Mouse (Mus musculus): ENCODE results near the gene Nxph3. TPM values are rescaled to one million over a fixed set of nuclear protein-coding genes. Genes with fewer than 3 reads are reported as not detected.

Nxph3 gene
- polyA plus RNA-seq, 1 experiment from 2014 or later: 1.1 TPM

- H3K4me2 ChIP-seq (replicated peaks; ENCODE audit: low read depth, low read length): no peak overlapping the region
- 83% methylated on average over 3 of the region's 3 CpGs for WGBS
- no peak overlapping the region for H3K4me3 ChIP-seq (ENCODE audit: low read depth, low read length)
Measured at GRCm38 (mm10) chr11:95494374-95494773, 20.0 kb downstream of the Nxph3 start.

GRCm38 (mm10) chr11:95493950-95494349 is 20.4 kb downstream of the Nxph3 start:
- H3K4me3 ChIP-seq (ENCODE audit: low read depth, low read length): no peak overlapping the region
- no peak for ATAC-seq (ENCODE audit: insufficient number of reproducible peaks, insufficient read depth, low FRiP score, low read depth)
- H3K9ac ChIP-seq (replicated peaks; ENCODE audit: low read depth, low read length): no peak overlapping the region
- no peaks in the 10 kb centered on the region for H3K9me3 ChIP-seq (ENCODE audit: control insufficient read depth, low read depth, low read length)
- 85% methylated on average over 9 of the region's 9 CpGs for WGBS
- peaks cover 44% of the 10 kb centered on the region for H3K36me3 ChIP-seq (ENCODE audit: control insufficient read depth, insufficient read depth, low read length)
- H3K27me3 ChIP-seq (ENCODE audit: control insufficient read depth, insufficient read depth, low read length): no peaks in the 10 kb centered on the region
- no peak overlapping the region for H3K27ac ChIP-seq (ENCODE audit: low read length)
- no peaks in the 10 kb centered on the region for H3K4me1 ChIP-seq (ENCODE audit: control insufficient read depth, insufficient read depth, low read length)
- no peak overlapping the region for H3K4me2 ChIP-seq (replicated peaks; ENCODE audit: low read depth, low read length)

More at GRCm38 (mm10) chr11:95494374-95494773, 20.0 kb downstream of the Nxph3 start:
- Histone ChIP-seq H3K36me3 (ENCODE audit: control insufficient read depth, insufficient read depth, low read length) (peaks cover 41% of the 10 kb centered on the region), H3K27ac (ENCODE audit: low read length) (no peak overlapping the region), H3K9ac (replicated peaks; ENCODE audit: low read depth, low read length) (no peak overlapping the region), H3K4me1 (ENCODE audit: control insufficient read depth, insufficient read depth, low read length) (no peaks in the 10 kb centered on the region), H3K27me3 (ENCODE audit: control insufficient read depth, insufficient read depth, low read length) (no peaks in the 10 kb centered on the region), H3K9me3 (ENCODE audit: control insufficient read depth, low read depth, low read length) (no peaks in the 10 kb centered on the region)
- no peak for ATAC-seq (ENCODE audit: insufficient number of reproducible peaks, insufficient read depth, low FRiP score, low read depth)

GRCm38 (mm10) chr11:95493010-95493409 is 21.4 kb downstream of the Nxph3 start:
- Histone ChIP-seq H3K36me3 (ENCODE audit: control insufficient read depth, insufficient read depth, low read length) (peaks cover 50% of the 10 kb centered on the region), H3K27me3 (ENCODE audit: control insufficient read depth, insufficient read depth, low read length) (no peaks in the 10 kb centered on the region), H3K9ac (replicated peaks; ENCODE audit: low read depth, low read length) (no peak overlapping the region), H3K4me1 (ENCODE audit: control insufficient read depth, insufficient read depth, low read length) (no peaks in the 10 kb centered on the region), H3K4me2 (replicated peaks; ENCODE audit: low read depth, low read length) (no peak overlapping the region), H3K9me3 (ENCODE audit: control insufficient read depth, low read depth, low read length) (no peaks in the 10 kb centered on the region), H3K4me3 (ENCODE audit: low read depth, low read length) (no peak overlapping the region), H3K27ac (ENCODE audit: low read length) (no peak overlapping the region)
- 93% methylated on average over 4 of the region's 4 CpGs for WGBS
- no peak for ATAC-seq (ENCODE audit: insufficient number of reproducible peaks, insufficient read depth, low FRiP score, low read depth)

- Histone ChIP-seq H3K9me3 (ENCODE audit: control insufficient read depth, low read depth, low read length) (no peaks in the 10 kb centered on the region), H3K27me3 (ENCODE audit: control insufficient read depth, insufficient read depth, low read length) (no peaks in the 10 kb centered on the region), H3K4me1 (ENCODE audit: control insufficient read depth, insufficient read depth, low read length) (no peaks in the 10 kb centered on the region), H3K9ac (replicated peaks; ENCODE audit: low read depth, low read length) (no peak overlapping the region), H3K36me3 (ENCODE audit: control insufficient read depth, insufficient read depth, low read length) (peaks cover 54% of the 10 kb centered on the region), H3K4me3 (ENCODE audit: low read depth, low read length) (no peak overlapping the region), H3K4me2 (replicated peaks; ENCODE audit: low read depth, low read length) (no peak overlapping the region), H3K27ac (ENCODE audit: low read length) (no peak overlapping the region)
- 89% methylated on average over 4 of the region's 4 CpGs for WGBS
- no peak for ATAC-seq (ENCODE audit: insufficient number of reproducible peaks, insufficient read depth, low FRiP score, low read depth)
Measured at GRCm38 (mm10) chr11:95492256-95492655, 22.1 kb downstream of the Nxph3 start.

- 89% methylated on average over 14 of the region's 14 CpGs for WGBS
- H3K9me3 ChIP-seq (ENCODE audit: control insufficient read depth, low read depth, low read length): no peaks in the 10 kb centered on the region
Measured at GRCm38 (mm10) chr11:95490104-95490503, 24.3 kb downstream of the Nxph3 start.

GRCm38 (mm10) chr11:95487237-95487636 is 27.1 kb downstream of the Nxph3 start:
- peaks cover 50% of the 10 kb centered on the region for H3K36me3 ChIP-seq (ENCODE audit: control insufficient read depth, insufficient read depth, low read length)

More at GRCm38 (mm10) chr11:95490104-95490503, 24.3 kb downstream of the Nxph3 start:
- H3K9ac ChIP-seq (replicated peaks; ENCODE audit: low read depth, low read length): no peak overlapping the region
- H3K4me1 ChIP-seq (ENCODE audit: control insufficient read depth, insufficient read depth, low read length): no peaks in the 10 kb centered on the region
- H3K36me3 ChIP-seq (ENCODE audit: control insufficient read depth, insufficient read depth, low read length): peaks cover 58% of the 10 kb centered on the region
- no peak overlapping the region for H3K27ac ChIP-seq (ENCODE audit: low read length)
- H3K4me3 ChIP-seq (ENCODE audit: low read depth, low read length): no peak overlapping the region
- H3K4me2 ChIP-seq (replicated peaks; ENCODE audit: low read depth, low read length): no peak overlapping the region
- no peaks in the 10 kb centered on the region for H3K27me3 ChIP-seq (ENCODE audit: control insufficient read depth, insufficient read depth, low read length)
- ATAC-seq (ENCODE audit: insufficient number of reproducible peaks, insufficient read depth, low FRiP score, low read depth): no peak

GRCm38 (mm10) chr11:95485634-95486033 is 28.7 kb downstream of the Nxph3 start:
- H3K27me3 ChIP-seq (ENCODE audit: control insufficient read depth, insufficient read depth, low read length): no peaks in the 10 kb centered on the region
- H3K4me3 ChIP-seq (ENCODE audit: low read depth, low read length): no peak overlapping the region
- peaks cover 40% of the 10 kb centered on the region for H3K36me3 ChIP-seq (ENCODE audit: control insufficient read depth, insufficient read depth, low read length)
- H3K4me1 ChIP-seq (ENCODE audit: control insufficient read depth, insufficient read depth, low read length): no peaks in the 10 kb centered on the region
- H3K9ac ChIP-seq (replicated peaks; ENCODE audit: low read depth, low read length): no peak overlapping the region
- H3K4me2 ChIP-seq (replicated peaks; ENCODE audit: low read depth, low read length): no peak overlapping the region
- 93% methylated on average over 18 of the region's 18 CpGs for WGBS
- H3K9me3 ChIP-seq (ENCODE audit: control insufficient read depth, low read depth, low read length): no peaks in the 10 kb centered on the region
- H3K27ac ChIP-seq (ENCODE audit: low read length): no peak overlapping the region
- ATAC-seq (ENCODE audit: insufficient number of reproducible peaks, insufficient read depth, low FRiP score, low read depth): no peak

More at GRCm38 (mm10) chr11:95487237-95487636, 27.1 kb downstream of the Nxph3 start:
- H3K4me2 ChIP-seq (replicated peaks; ENCODE audit: low read depth, low read length): no peak overlapping the region
- no peaks in the 10 kb centered on the region for H3K4me1 ChIP-seq (ENCODE audit: control insufficient read depth, insufficient read depth, low read length)
- no peaks in the 10 kb centered on the region for H3K27me3 ChIP-seq (ENCODE audit: control insufficient read depth, insufficient read depth, low read length)
- no peak overlapping the region for H3K9ac ChIP-seq (replicated peaks; ENCODE audit: low read depth, low read length)
- H3K9me3 ChIP-seq (ENCODE audit: control insufficient read depth, low read depth, low read length): no peaks in the 10 kb centered on the region
- H3K4me3 ChIP-seq (ENCODE audit: low read depth, low read length): no peak overlapping the region
- WGBS: 91% methylated on average over 2 of the region's 2 CpGs
- no peak for ATAC-seq (ENCODE audit: insufficient number of reproducible peaks, insufficient read depth, low FRiP score, low read depth)
- no peak overlapping the region for H3K27ac ChIP-seq (ENCODE audit: low read length)

- Histone ChIP-seq H3K4me3 (ENCODE audit: low read depth, low read length) (no peak overlapping the region), H3K4me1 (ENCODE audit: control insufficient read depth, insufficient read depth, low read length) (no peaks in the 10 kb centered on the region), H3K9ac (replicated peaks; ENCODE audit: low read depth, low read length) (no peak overlapping the region), H3K9me3 (ENCODE audit: control insufficient read depth, low read depth, low read length) (no peaks in the 10 kb centered on the region), H3K27me3 (ENCODE audit: control insufficient read depth, insufficient read depth, low read length) (no peaks in the 10 kb centered on the region), H3K4me2 (replicated peaks; ENCODE audit: low read depth, low read length) (no peak overlapping the region), H3K36me3 (ENCODE audit: control insufficient read depth, insufficient read depth, low read length) (peaks cover 34% of the 10 kb centered on the region), H3K27ac (ENCODE audit: low read length) (no peak overlapping the region)
- no peak for ATAC-seq (ENCODE audit: insufficient number of reproducible peaks, insufficient read depth, low FRiP score, low read depth)
- 91% methylated on average over 4 of the region's 4 CpGs for WGBS
Measured at GRCm38 (mm10) chr11:95480662-95481061, 33.7 kb downstream of the Nxph3 start.

- Histone ChIP-seq H3K4me1 (ENCODE audit: control insufficient read depth, insufficient read depth, low read length) (no peaks in the 10 kb centered on the region), H3K4me3 (ENCODE audit: low read depth, low read length) (no peak overlapping the region), H3K4me2 (replicated peaks; ENCODE audit: low read depth, low read length) (no peak overlapping the region), H3K36me3 (ENCODE audit: control insufficient read depth, insufficient read depth, low read length) (peaks cover 36% of the 10 kb centered on the region), H3K9ac (replicated peaks; ENCODE audit: low read depth, low read length) (no peak overlapping the region), H3K27ac (ENCODE audit: low read length) (no peak overlapping the region), H3K9me3 (ENCODE audit: control insufficient read depth, low read depth, low read length) (no peaks in the 10 kb centered on the region), H3K27me3 (ENCODE audit: control insufficient read depth, insufficient read depth, low read length) (no peaks in the 10 kb centered on the region)
- no peak for ATAC-seq (ENCODE audit: insufficient number of reproducible peaks, insufficient read depth, low FRiP score, low read depth)
- WGBS: 79% methylated on average over 4 of the region's 4 CpGs
Measured at GRCm38 (mm10) chr11:95479458-95479857, 34.9 kb downstream of the Nxph3 start.
